Mouse (Mus musculus) intestine, postnatal 0 days (tissue): ENCODE results near the gene Setd2. TPM values are rescaled to one million over a fixed set of nuclear protein-coding genes. Genes with fewer than 3 reads are reported as not detected.
A peak's percentile ranks its signal among the peaks of the same experiment; 100 is the strongest.

Source experiments
- ATAC-seq: fragments of 200-750 bp; cut with Nextera tagmentation; 2 replicates; pipeline ENCODE4 v1.8.0; 2017; ENCODE audit warnings: mild to moderate bottlenecking, moderate TSS enrichment, moderate library complexity
- H3K27ac ChIP-seq: fragments of 300-500 bp; sonication (generic); 2 replicates; pipeline ENCODE4 v1.5.1; 2014; ENCODE audit warnings: mild to moderate bottlenecking, low read depth, low read length, moderate library complexity
- H3K27me3 ChIP-seq: fragments of 300-500 bp; sonication (generic); replicated peaks from 2 replicates; pipeline ENCODE4 v1.6.1; 2014; ENCODE audit warnings: low read length, mixed read lengths; ENCODE audit not compliant: control insufficient read depth, insufficient read depth
- H3K36me3 ChIP-seq: fragments of 300-500 bp; sonication (generic); 2 replicates; pipeline ENCODE4 v1.6.1; 2014; ENCODE audit warnings: mild to moderate bottlenecking, moderate library complexity; ENCODE audit not compliant: control insufficient read depth, insufficient read depth
- H3K4me1 ChIP-seq: fragments of 300-500 bp; sonication (generic); replicated peaks from 2 replicates; pipeline ENCODE4 v1.6.1; 2014; ENCODE audit warnings: antibody characterized with exemption, low read length, mixed read lengths; ENCODE audit not compliant: control insufficient read depth, insufficient read depth
- H3K4me2 ChIP-seq: fragments of 300-500 bp; sonication (generic); replicated peaks from 2 replicates; pipeline ENCODE4 v1.6.1; 2014; ENCODE audit warnings: low read depth, mild to moderate bottlenecking, moderate library complexity
- H3K4me3 ChIP-seq: fragments of 300-500 bp; sonication (generic); 2 replicates; pipeline ENCODE4 v1.5.1; 2014; ENCODE audit warnings: low read depth, low read length
- H3K9ac ChIP-seq: fragments of 300-500 bp; sonication (generic); 2 replicates; pipeline ENCODE4 v1.6.1; 2014; ENCODE audit warnings: mild to moderate bottlenecking, low read depth, low read length
- H3K9me3 ChIP-seq: fragments of 300-500 bp; sonication (generic); 2 replicates; pipeline ENCODE4 v1.6.1; 2016; ENCODE audit warnings: mixed run types; ENCODE audit not compliant: control insufficient read depth
- CTCF ChIP-seq: sonication (generic); IDR thresholded peaks from 2 replicates; pipeline ENCODE4 v1.5.1; 2016; ENCODE audit warnings: low read depth, mild to moderate bottlenecking, control low read depth, antibody characterized with exemption, moderate library complexity
- WGBS: fragments of 180-500 bp; shearing (Covaris S2); extraction: QIAGEN DNeasy Blood & Tissue Kit; methylation state at CpG from one replicate; pipeline ENCODE4 v1.1.7; 2014; 5-methylcytosine and 5-hydroxymethylcytosine counted together
- microRNA-seq: library from miRNA; unstranded; fragments of <30 nt; microRNA quantifications from one replicate; pipeline ENCODE4, GENCODE M21; 2016
- polyA plus RNA-seq: library from polyadenylated mRNA; unstranded; fragments of >200 nt; fragmentation: Nextera tagmentation; extraction: Ambion mirVana; gene quantifications from 2 replicates; pipeline ENCODE4 v1.2.1, GENCODE M21; 2015

The Setd2 gene
- polyA plus RNA-seq, 1 experiment from 2014 or later: 12.4 TPM

DNA sequence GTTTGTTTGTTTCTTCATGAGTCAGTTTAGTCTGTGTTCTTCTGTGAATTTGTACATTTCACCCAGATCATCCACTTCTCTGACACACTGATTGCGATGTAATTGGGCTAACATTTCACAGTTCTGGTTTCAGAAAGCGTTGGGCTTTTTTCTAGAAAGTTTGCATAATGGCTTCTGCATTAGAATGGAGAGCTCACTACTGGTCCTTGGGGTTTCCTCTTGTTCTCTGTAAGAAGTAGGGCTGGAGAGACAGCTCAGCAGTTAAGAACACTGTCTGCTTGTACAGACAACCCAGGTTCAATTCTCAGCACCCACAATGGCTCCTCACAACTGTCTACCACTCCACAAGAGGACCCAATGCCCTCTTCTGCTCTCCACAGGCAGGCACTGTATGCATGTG is 127.8 kb downstream of the Setd2 start:
- Histone ChIP-seq H3K4me3 (no peak overlapping the region), H3K9ac (no peak overlapping the region), H3K4me1 (peaks cover 7% of the 10 kb centered on the region; the same call in 1 of the 2 replicates), H3K9me3 (no peaks in the 10 kb centered on the region), H3K4me2 (no peak overlapping the region), H3K36me3 (no peaks in the 10 kb centered on the region; the same call in 1 of the 2 replicates), H3K27me3 (no peaks in the 10 kb centered on the region), H3K27ac (no peak overlapping the region)
- no peak for TF ChIP-seq CTCF
- ATAC-seq: no peak
- 90% methylated on average over 2 of the region's 2 CpGs for WGBS

- H3K4me2 ChIP-seq: peak overlapping the region; percentile 24; the same call in 1 of the 2 replicates
- H3K36me3 ChIP-seq: no peaks in the 10 kb centered on the region; the same call in 1 of the 2 replicates
- no peaks in the 10 kb centered on the region for H3K9me3 ChIP-seq
- no peak overlapping the region for H3K9ac ChIP-seq
- no peak overlapping the region for H3K4me3 ChIP-seq
- 43% methylated on average over 7 of the region's 7 CpGs for WGBS
- no peaks in the 10 kb centered on the region for H3K27me3 ChIP-seq
- no peak overlapping the region for H3K27ac ChIP-seq
- TF ChIP-seq CTCF: no peak
- peaks cover 11% of the 10 kb centered on the region; the same call in 1 of the 2 replicates for H3K4me1 ChIP-seq
- no peak for ATAC-seq
These were observed 128.6 kb downstream of the Setd2 start for GRCm38 (mm10) chr9:110660856-110661612.

- no peaks in the 10 kb centered on the region for H3K27me3 ChIP-seq
- no peak for TF ChIP-seq CTCF
- peaks cover 18% of the 10 kb centered on the region for H3K4me1 ChIP-seq
- H3K36me3 ChIP-seq: no peaks in the 10 kb centered on the region; the same call in 1 of the 2 replicates
- no peaks in the 10 kb centered on the region for H3K9me3 ChIP-seq
- WGBS: 51% methylated on average over 1 of the region's 1 CpGs
- no peak for ATAC-seq
- H3K9ac ChIP-seq: no peak overlapping the region
- H3K4me3 ChIP-seq: no peak overlapping the region
- no peak overlapping the region for H3K4me2 ChIP-seq
- H3K27ac ChIP-seq: no peak overlapping the region
These were observed 130.4 kb downstream of the Setd2 start for GRCm38 (mm10) chr9:110662844-110663243.

DNA sequence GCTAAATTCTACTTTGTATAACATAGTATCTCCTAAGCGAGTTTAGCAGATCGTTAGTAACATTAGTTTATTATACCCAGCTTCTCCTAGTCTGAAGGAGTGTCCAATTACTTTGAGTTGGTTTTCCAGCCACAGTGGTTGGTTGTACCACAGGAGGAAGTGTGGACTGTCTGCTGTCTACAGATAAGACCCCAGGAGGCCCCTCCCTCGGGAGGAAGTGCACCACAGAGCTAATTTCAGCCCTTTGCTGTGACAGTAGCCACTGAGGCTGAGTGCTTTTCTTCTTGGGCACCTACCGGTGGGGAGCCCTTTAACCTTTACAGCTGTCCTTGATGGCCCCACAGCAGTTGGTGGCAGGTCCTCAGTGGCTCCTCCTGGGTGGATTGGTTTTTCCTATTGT is 133.5 kb downstream of the Setd2 start:
- H3K9me3 ChIP-seq: no peaks in the 10 kb centered on the region
- 0 out of 2 replicates have a peak overlapping the region, but pooled peaks have one; percentile 22 for H3K9ac ChIP-seq
- H3K4me3 ChIP-seq: no peak overlapping the region
- no peak for TF ChIP-seq CTCF
- 5% methylated on average over 4 of the region's 4 CpGs for WGBS
- peak overlapping the region; percentile 21; the same call in 1 of the 2 replicates for H3K4me2 ChIP-seq
- ATAC-seq: peak; percentile 50; the same call in 1 of the 2 replicates
- H3K4me1 ChIP-seq: peaks cover 13% of the 10 kb centered on the region
- no peaks in the 10 kb centered on the region for H3K27me3 ChIP-seq
- no peak overlapping the region; the same call in 1 of the 2 replicates for H3K27ac ChIP-seq
- no peaks in the 10 kb centered on the region; the same call in 1 of the 2 replicates for H3K36me3 ChIP-seq

DNA sequence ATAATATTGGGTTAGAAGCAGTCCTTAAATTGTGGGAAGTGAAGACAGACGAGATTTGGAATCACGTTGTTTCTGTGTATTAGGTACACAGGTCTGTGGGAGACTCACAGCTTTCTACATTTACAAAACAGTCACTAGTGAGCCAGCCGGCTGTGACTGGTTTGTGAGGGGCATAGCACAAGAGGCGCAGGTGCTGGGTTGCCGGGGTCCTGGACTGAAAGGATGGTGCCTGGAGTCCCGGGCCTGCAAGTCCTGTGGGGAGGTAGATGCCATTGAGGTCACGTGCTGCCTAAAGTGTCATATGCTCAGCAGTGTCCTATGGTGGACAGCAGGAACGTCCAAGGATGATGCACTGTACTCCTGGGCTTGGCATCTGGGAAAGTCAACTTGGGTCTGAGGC is 134.0 kb downstream of the Setd2 start:
- no peak for ATAC-seq
- peaks cover 15% of the 10 kb centered on the region for H3K4me1 ChIP-seq
- no peak overlapping the region for H3K27ac ChIP-seq
- no peak overlapping the region for H3K9ac ChIP-seq
- H3K9me3 ChIP-seq: no peaks in the 10 kb centered on the region
- H3K36me3 ChIP-seq: no peaks in the 10 kb centered on the region; the same call in 1 of the 2 replicates
- TF ChIP-seq CTCF: no peak
- H3K27me3 ChIP-seq: no peaks in the 10 kb centered on the region
- no peak overlapping the region for H3K4me3 ChIP-seq
- WGBS: 49% methylated on average over 8 of the region's 8 CpGs
- H3K4me2 ChIP-seq: peak overlapping the region; percentile 21; the same call in 1 of the 2 replicates

- Histone ChIP-seq H3K27me3 (no peaks in the 10 kb centered on the region), H3K27ac (no peak overlapping the region), H3K4me3 (no peak overlapping the region), H3K9me3 (no peaks in the 10 kb centered on the region), H3K36me3 (no peaks in the 10 kb centered on the region; the same call in 1 of the 2 replicates), H3K9ac (no peak overlapping the region), H3K4me1 (peaks cover 15% of the 10 kb centered on the region), H3K4me2 (no peak overlapping the region)
- no peak for TF ChIP-seq CTCF
- no peak for ATAC-seq
- WGBS: 37% methylated on average over 4 of the region's 4 CpGs
These were observed 134.9 kb downstream of the Setd2 start for GRCm38 (mm10) chr9:110667219-110667836.

Small RNA genes lying within 50 kb of the gene (microRNA-seq; reads per million reads assigned to microRNA genes)
- not detected for gene Mir8107

Other genes starting within 250 kb of the Setd2 start
- gene Elp6, start 227.4 kb upstream of the Setd2 start, polyA plus RNA-seq: 6.3 and 7.5 TPM in 2 replicates
- gene Scap, start 199.3 kb upstream of the Setd2 start, polyA plus RNA-seq: 14.9 and 15.7 TPM in 2 replicates
- gene Ptpn23, start 124.4 kb upstream of the Setd2 start, polyA plus RNA-seq: 10.0 and 10.8 TPM in 2 replicates
- gene Ngp, start 112.8 kb upstream of the Setd2 start, polyA plus RNA-seq: 1.9 and 2.1 TPM in 2 replicates
- gene Klhl18, start 55.9 kb upstream of the Setd2 start, polyA plus RNA-seq: 5.2 and 5.5 TPM in 2 replicates
- 0.17 and 0.43 TPM in 2 replicates for gene Kif9, start 55.6 kb upstream of the Setd2 start, polyA plus RNA-seq
- gene Nradd, start 91.9 kb downstream of the Setd2 start, polyA plus RNA-seq: 39.4 and 41.8 TPM in 2 replicates
- 1.0 and 1.3 TPM in 2 replicates for gene Nbeal2, start 121.6 kb downstream of the Setd2 start, polyA plus RNA-seq
- gene Ccdc12, start 123.9 kb downstream of the Setd2 start, polyA plus RNA-seq: 122 and 124 TPM in 2 replicates
- gene Myl3, start 209.3 kb downstream of the Setd2 start, polyA plus RNA-seq: 0.16 TPM in 1 of 2 replicates, not detected in the other
- 8.9 and 9.1 TPM in 2 replicates for gene Pth1r, start 214.5 kb downstream of the Setd2 start, polyA plus RNA-seq